Mouse (Mus musculus) neural tube, embryonic 11.5 days (tissue): ENCODE data around the gene Pdia5. TPM values are rescaled to one million over a fixed set of nuclear protein-coding genes. Genes with fewer than 3 reads are reported as not detected.
A peak's percentile ranks its signal among the peaks of the same experiment; 100 is the strongest.

Experiments
- ATAC-seq: fragments of 200-750 bp; cut with Nextera tagmentation; 2 replicates; pipeline ENCODE4 v1.8.0; 2017; ENCODE audit warnings: moderate number of reproducible peaks, mild to moderate bottlenecking, moderate TSS enrichment, moderate library complexity; ENCODE audit not compliant: insufficient read depth, low FRiP score, low TSS enrichment
- DNase-seq: peaks from one replicate; pipeline ENCODE4 v3.0.0-alpha.2; 2015; ENCODE audit warnings: low spot score
- H3K27ac ChIP-seq: fragments of 300-500 bp; sonication (generic); 2 replicates; pipeline ENCODE4 v1.5.1; 2014; ENCODE audit warnings: low read depth, mild to moderate bottlenecking, low read length
- H3K27me3 ChIP-seq: fragments of 300-500 bp; sonication (generic); 2 replicates; pipeline ENCODE4 v1.6.1; 2014; ENCODE audit warnings: mild to moderate bottlenecking, low read length, mixed read lengths; ENCODE audit not compliant: control insufficient read depth, insufficient read depth
- H3K36me3 ChIP-seq: fragments of 300-500 bp; sonication (generic); 2 replicates; pipeline ENCODE4 v1.6.1; 2014; ENCODE audit warnings: mild to moderate bottlenecking, low read length, moderate library complexity, mixed read lengths; ENCODE audit not compliant: control insufficient read depth, insufficient read depth
- H3K4me1 ChIP-seq: fragments of 300-500 bp; sonication (generic); 2 replicates; pipeline ENCODE4 v1.6.1; 2014; ENCODE audit warnings: low read length, mixed read lengths; ENCODE audit not compliant: control insufficient read depth, insufficient read depth
- H3K4me2 ChIP-seq: fragments of 300-500 bp; sonication (generic); 2 replicates; pipeline ENCODE4 v1.6.1; 2014; ENCODE audit warnings: low read depth, mild to moderate bottlenecking, moderate library complexity
- H3K4me3 ChIP-seq: fragments of 300-500 bp; sonication (generic); 2 replicates; pipeline ENCODE4 v1.5.1; 2014; ENCODE audit warnings: low read depth, low read length
- H3K9ac ChIP-seq: fragments of 300-500 bp; sonication (generic); 2 replicates; pipeline ENCODE4 v1.6.1; 2014; ENCODE audit warnings: mild to moderate bottlenecking, low read length
- H3K9me3 ChIP-seq: fragments of 300-500 bp; sonication (generic); 2 replicates; pipeline ENCODE4 v1.6.1; 2016; ENCODE audit warnings: low read length; ENCODE audit not compliant: control insufficient read depth
- WGBS: fragments of 180-500 bp; shearing (Covaris S2); extraction: QIAGEN DNeasy Blood & Tissue Kit; methylation state at CpG from one replicate; pipeline ENCODE4 v1.1.7; 2014; 5-methylcytosine and 5-hydroxymethylcytosine counted together
- microRNA-seq: library from miRNA; unstranded; fragments of <30 nt; microRNA quantifications from one replicate; pipeline ENCODE4, GENCODE M21; 2016
- polyA plus RNA-seq: library from polyadenylated mRNA; unstranded; fragments of >200 nt; fragmentation: Nextera tagmentation; extraction: Ambion mirVana; gene quantifications from 2 replicates; pipeline ENCODE4 v1.2.1, GENCODE M21; 2014

Gene Pdia5
- polyA plus RNA-seq, 1 experiment from 2014 or later: 14.2 TPM

DNA sequence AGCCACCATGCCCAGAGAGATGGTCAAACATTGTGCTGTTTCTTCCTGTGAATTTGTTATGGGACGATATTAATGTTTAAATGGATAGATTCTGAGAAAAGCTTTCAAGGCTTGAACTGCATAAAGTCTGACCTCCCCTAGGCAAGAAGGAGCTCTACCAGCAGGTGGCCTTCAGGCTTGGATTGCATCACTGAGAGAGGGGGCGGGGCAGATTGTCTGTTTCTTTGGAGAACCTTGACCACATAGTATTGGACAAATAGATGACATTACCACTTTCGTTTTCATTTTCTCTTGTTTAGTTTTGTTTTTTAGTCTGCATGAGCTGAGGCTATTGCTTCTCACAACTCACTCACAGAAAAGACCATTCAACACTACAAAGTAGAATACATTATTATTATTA, 111.3 kb downstream of the Pdia5 start:
- no peaks in the 10 kb centered on the region for H3K9me3 ChIP-seq
- H3K9ac ChIP-seq: no peak overlapping the region
- H3K4me1 ChIP-seq: no peaks in the 10 kb centered on the region
- no peak overlapping the region for H3K27ac ChIP-seq
- no peaks in the 10 kb centered on the region for H3K36me3 ChIP-seq
- DNase-seq (no peak), ATAC-seq (no peak)
- no peaks in the 10 kb centered on the region for H3K27me3 ChIP-seq
- H3K4me3 ChIP-seq: no peak overlapping the region
- 82% methylated on average over 3 of the region's 3 CpGs for WGBS
- no peak overlapping the region for H3K4me2 ChIP-seq

DNA sequence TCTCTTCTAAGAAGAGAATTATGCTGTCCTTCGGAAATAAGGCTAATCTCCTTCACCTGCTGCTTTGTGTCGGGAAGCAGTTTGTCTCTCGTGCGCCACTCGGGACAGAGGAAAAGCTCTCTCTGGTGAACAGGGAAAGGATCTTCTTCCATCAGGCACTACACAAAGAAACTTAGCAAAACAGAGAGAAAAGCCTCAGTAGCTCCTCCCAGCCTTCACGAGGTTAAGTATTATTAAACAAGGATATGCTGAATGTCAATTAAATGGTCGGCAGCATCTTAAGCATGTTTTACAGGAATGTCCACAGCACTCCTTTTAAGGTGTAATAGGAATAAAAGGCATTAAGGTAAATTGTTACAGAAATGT, 126.6 kb downstream of the Pdia5 start:
- 0 out of 2 replicates have a peak, but pooled peaks have one; percentile 36 for ATAC-seq
- H3K4me3 ChIP-seq: peak overlapping the region; percentile 81
- DNase-seq: no peak
- H3K27ac ChIP-seq: no peak overlapping the region
- no peaks in the 10 kb centered on the region for H3K9me3 ChIP-seq
- peak overlapping the region; percentile 81 for H3K4me2 ChIP-seq
- no peaks in the 10 kb centered on the region for H3K36me3 ChIP-seq
- peak overlapping the region; percentile 66 for H3K9ac ChIP-seq
- 2% methylated on average over 7 of the region's 7 CpGs for WGBS
- H3K27me3 ChIP-seq: no peaks in the 10 kb centered on the region
- H3K4me1 ChIP-seq: peaks cover 5% of the 10 kb centered on the region; the same call in 1 of the 2 replicates

DNA sequence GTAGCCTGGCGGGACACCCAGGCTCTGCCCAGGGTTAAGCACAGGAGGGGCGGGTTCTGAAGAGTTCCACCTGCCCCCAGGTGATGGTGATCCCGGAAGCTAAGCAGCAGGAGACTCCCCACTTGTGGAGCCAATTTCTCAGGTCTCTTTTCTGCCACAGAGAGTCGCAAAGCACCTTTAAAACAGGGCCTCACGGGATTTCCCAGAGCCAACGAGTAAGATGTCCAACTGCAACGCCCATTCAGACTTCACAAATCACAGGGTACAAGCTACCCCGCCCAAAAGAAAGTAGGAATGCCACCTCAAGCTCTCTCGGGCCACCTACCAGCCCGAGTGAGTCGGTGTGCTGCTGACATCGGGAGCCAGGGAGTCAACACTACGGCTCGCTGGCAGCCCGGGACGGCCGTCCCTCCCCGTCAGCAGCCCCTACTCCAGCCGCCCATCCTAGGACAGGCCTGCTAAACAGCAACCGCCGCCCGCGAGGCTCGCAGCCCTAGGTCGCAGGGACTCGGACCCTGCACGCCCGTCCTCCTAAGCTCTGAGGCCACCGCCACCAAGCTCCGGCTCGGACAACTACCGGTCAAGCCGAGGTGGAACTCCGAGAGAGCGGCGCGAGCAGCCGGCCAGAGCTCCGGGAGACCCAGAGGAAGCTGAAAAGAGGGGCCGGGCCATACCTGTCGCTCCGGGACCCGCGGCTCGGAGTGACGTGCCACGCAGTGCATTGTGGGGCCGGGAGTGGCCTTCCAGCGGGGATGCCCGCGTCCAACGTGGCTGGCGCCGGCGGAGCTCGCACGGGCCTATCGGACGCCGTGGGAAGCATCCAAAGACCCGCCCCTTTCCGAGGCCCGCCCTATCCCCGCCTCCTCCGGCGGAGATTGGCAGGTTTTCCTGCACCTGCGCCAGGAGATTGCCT, 127.3 kb downstream of the Pdia5 start, which contains the start of gene Sec22a:
Gene Sec22a (minus strand): TSS at position 769 of the 913 bp plus-strand sequence.
- DNase-seq (peak; percentile 98), ATAC-seq (peak; percentile 99)
- H3K27ac ChIP-seq: no peak within 1 kb of the TSS
- H3K9ac ChIP-seq: peak within 1 kb of the TSS; percentile 90
- H3K4me2 ChIP-seq: peak within 1 kb of the TSS; percentile 81
- WGBS: under 1% methylated on average over 56 of the region's 67 CpGs
- H3K9me3 ChIP-seq: no peaks in the 10 kb centered on the region
- peaks cover 5% of the 10 kb centered on the region; the same call in 1 of the 2 replicates for H3K4me1 ChIP-seq
- H3K36me3 ChIP-seq: no peaks in the 10 kb centered on the region
- no peaks in the 10 kb centered on the region for H3K27me3 ChIP-seq
- H3K4me3 ChIP-seq: peak within 1 kb of the TSS; percentile 81

DNA sequence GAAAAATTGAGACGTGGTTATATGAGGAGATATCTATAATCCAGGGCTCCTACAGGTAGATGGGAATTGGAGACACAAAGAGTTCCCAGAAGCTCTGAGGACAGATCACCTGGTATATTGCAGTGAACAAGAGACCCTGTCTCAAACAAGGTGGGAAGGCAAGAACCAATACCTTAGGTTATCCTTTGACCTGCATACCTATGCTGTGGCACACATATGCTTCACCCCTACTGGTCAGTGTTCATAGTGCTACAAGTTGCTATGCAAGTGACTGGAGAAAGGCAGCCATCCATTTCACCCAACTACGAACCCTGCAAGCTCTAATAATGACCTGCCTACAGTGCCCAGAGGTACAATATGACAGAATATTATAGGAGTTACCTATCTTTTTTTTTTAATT, 128.5 kb downstream of the Pdia5 start:
- Histone ChIP-seq H3K27me3 (no peaks in the 10 kb centered on the region), H3K4me2 (no peak overlapping the region), H3K27ac (no peak overlapping the region), H3K9me3 (no peaks in the 10 kb centered on the region), H3K4me1 (peaks cover 5% of the 10 kb centered on the region; the same call in 1 of the 2 replicates), H3K4me3 (no peak overlapping the region), H3K9ac (no peak overlapping the region), H3K36me3 (no peaks in the 10 kb centered on the region)
- no peak for DNase-seq
- 86% methylated on average over 2 of the region's 2 CpGs for WGBS
- ATAC-seq: no peak

DNA sequence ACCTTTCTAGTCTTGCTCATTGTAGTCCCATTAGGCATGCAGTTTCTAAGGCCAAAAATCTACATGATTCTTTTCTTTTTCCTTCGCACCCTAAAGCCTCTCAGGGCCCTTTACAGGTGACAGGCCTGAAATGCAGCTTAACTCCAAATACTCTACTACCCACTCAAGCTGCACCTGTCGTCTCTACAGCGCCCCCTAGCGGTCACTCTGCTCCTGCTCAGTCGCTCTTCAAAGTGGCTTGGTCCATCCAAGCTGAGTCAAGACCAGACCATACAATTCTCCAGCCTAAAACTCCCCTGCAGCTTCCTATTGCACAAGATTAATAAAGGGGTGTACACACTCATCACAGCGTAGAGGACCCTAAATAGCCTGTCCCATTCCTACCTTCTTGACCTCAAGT, 130.1 kb downstream of the Pdia5 start:
- 24% methylated on average over 6 of the region's 6 CpGs for WGBS

DNA sequence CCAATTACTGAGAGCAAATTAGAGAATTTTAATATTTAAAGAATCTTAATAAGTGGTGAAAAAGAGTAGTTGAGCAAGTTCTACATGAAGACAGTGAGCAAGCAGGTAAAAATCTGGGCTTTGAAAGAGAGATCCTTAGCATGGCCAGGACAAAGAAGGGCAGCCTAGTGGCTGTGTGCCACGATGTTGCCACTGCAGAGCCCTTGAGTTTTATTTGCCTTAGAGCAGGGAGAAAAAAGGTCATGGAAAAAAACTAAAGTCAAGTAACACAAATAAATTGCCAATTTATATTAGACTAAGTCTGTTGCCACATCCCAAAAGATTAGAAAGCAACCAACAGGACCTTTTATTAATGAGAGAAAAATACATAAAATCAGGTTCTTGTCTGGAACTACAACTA, 133.2 kb downstream of the Pdia5 start:
- Histone ChIP-seq H3K36me3 (no peaks in the 10 kb centered on the region), H3K4me1 (no peaks in the 10 kb centered on the region), H3K9me3 (no peaks in the 10 kb centered on the region), H3K4me2 (no peak overlapping the region), H3K4me3 (no peak overlapping the region), H3K9ac (no peak overlapping the region), H3K27ac (no peak overlapping the region), H3K27me3 (no peaks in the 10 kb centered on the region)
- DNase-seq (no peak), ATAC-seq (no peak)
- WGBS: 94% methylated on average over 1 of the region's 1 CpGs

More for the DNA sequence above, 130.1 kb downstream of the Pdia5 start:
- Histone ChIP-seq H3K4me1 (peaks cover 5% of the 10 kb centered on the region; the same call in 1 of the 2 replicates), H3K36me3 (no peaks in the 10 kb centered on the region), H3K27me3 (no peaks in the 10 kb centered on the region), H3K27ac (no peak overlapping the region), H3K9me3 (no peaks in the 10 kb centered on the region), H3K4me3 (no peak overlapping the region), H3K4me2 (no peak overlapping the region), H3K9ac (no peak overlapping the region)
- ATAC-seq (no peak), DNase-seq (peak; percentile 67)

Small RNA genes lying within 50 kb of the gene (microRNA-seq; reads per million reads assigned to microRNA genes)
- gene Gm25548: not detected

Other genes starting within 250 kb of the Pdia5 start
- 33.2 and 35.3 TPM in 2 replicates for gene Sec22a, start 127.0 kb downstream of the Pdia5 start, polyA plus RNA-seq
- gene Sema5b, start 50.3 kb upstream of the Pdia5 start, polyA plus RNA-seq: 28.1 and 28.9 TPM in 2 replicates